Mouse (Mus musculus): ENCODE results near the gene Tgif1. TPM values are rescaled to one million over a fixed set of nuclear protein-coding genes. Genes with fewer than 3 reads are reported as not detected.

Gene Tgif1
- polyA plus RNA-seq, 1 experiment from 2014 or later, result 29.6 TPM

DNA sequence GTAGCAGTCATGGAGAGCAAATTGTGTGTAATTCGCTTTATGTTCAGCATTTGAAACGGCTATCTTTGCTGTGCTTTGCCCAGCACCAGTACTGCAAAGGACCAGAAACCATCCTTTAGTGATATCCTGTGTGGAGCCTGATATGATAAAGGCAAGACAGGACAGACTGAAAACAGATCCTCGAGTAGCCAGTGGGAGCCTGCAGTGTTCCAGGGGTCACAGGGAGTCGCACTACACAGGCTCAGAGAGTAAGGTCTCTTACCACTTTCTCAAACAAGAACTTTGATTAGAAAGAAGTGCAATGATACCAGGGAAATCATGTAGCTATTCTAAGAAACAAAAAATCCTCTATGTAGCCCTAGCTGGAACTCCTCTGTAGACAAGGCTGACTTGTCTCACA is 58.1 kb downstream of the Tgif1 start:
- Histone ChIP-seq H3K9ac (replicated peaks) (no peak overlapping the region), H3K4me1 (replicated peaks) (peaks cover 14% of the 10 kb centered on the region), H3K36me3 (no peaks in the 10 kb centered on the region), H3K27ac (no peak overlapping the region), H3K27me3 (0 out of 2 replicates have a peak, but pooled peaks cover 5% of the 10 kb centered on the region), H3K4me3 (replicated peaks) (no peak overlapping the region), H3K9me3 (no peaks in the 10 kb centered on the region), H3K4me2 (replicated peaks) (no peak overlapping the region)
- ATAC-seq, result no peak
- WGBS, result 78% methylated on average over 4 of the region's 4 CpGs

DNA sequence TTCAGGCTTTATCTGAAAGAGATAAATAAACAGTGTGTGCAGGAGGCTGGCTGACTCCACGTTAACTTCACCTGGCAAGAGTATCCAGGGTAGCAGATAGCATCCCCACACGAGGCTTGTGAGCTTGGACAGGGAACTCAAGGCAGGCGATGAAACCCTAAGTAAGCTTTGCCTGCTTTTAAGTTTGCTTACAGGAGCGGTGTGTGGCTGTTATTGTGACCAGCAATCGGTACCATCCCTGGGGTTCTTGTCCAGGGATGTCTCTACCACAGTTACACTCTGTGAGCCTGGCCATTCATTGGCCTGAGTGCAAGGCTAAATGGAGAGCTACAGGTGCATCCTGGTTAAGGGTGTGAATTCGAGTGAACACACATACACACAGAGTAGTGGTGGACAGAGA is 58.6 kb downstream of the Tgif1 start:
- H3K9me3 ChIP-seq, result no peaks in the 10 kb centered on the region
- 0 out of 2 replicates have a peak, but pooled peaks cover 5% of the 10 kb centered on the region for H3K27me3 ChIP-seq
- 0 out of 2 replicates have a peak, but pooled peaks have one; percentile 14 for ATAC-seq
- WGBS, result 44% methylated on average over 6 of the region's 6 CpGs
- no peaks in the 10 kb centered on the region for H3K36me3 ChIP-seq
- H3K27ac ChIP-seq, result peak overlapping the region; percentile 72
- H3K4me3 ChIP-seq (replicated peaks), result no peak overlapping the region
- no peak overlapping the region for H3K9ac ChIP-seq (replicated peaks)
- peaks cover 14% of the 10 kb centered on the region for H3K4me1 ChIP-seq (replicated peaks)
- no peak overlapping the region for H3K4me2 ChIP-seq (replicated peaks)

GRCm38 (mm10) chr17:70794291-70794690 is 59.1 kb downstream of the Tgif1 start:
- no peak overlapping the region for H3K4me2 ChIP-seq (replicated peaks)
- WGBS, result 1% methylated on average over 7 of the region's 7 CpGs
- H3K27me3 ChIP-seq, result 0 out of 2 replicates have a peak, but pooled peaks cover 5% of the 10 kb centered on the region
- H3K4me1 ChIP-seq (replicated peaks), result peaks cover 14% of the 10 kb centered on the region
- no peaks in the 10 kb centered on the region for H3K9me3 ChIP-seq
- ATAC-seq, result peak; percentile 90
- no peaks in the 10 kb centered on the region for H3K36me3 ChIP-seq
- no peak overlapping the region for H3K4me3 ChIP-seq (replicated peaks)
- H3K27ac ChIP-seq, result peak overlapping the region; percentile 72
- H3K9ac ChIP-seq (replicated peaks), result no peak overlapping the region

MicroRNA genes within 50 kb of the gene (microRNA counts, 519-probe panel; counts per million panel counts)
- 110 counts per million, percentile 56 among the panel's probes with 10 or more counts for microRNA mmu-miR-1195

Small RNA genes lying within 50 kb of the gene (microRNA-seq; reads per million reads assigned to microRNA genes)
- gene Mir1195, result not detected

Other genes with a start within 250 kb of the Tgif1 start
- 1.2 and 1.3 TPM in 2 replicates for gene Myom1, start 149.1 kb upstream of the Tgif1 start, polyA plus RNA-seq (2015; fragmentation: Nextera tagmentation; extraction: Ambion mirVana)
- 141 and 154 TPM in 2 replicates for gene Myl12a, start 149.3 kb upstream of the Tgif1 start, polyA plus RNA-seq (2015; fragmentation: Nextera tagmentation; extraction: Ambion mirVana)

Measured in midbrain, embryonic 13.5 days (tissue).